Comparison of ENCODE assay signal across 1 mouse cellular context in genomic region chr9:106659935-106660334, GRCm38 (mm10).
A peak's percentile ranks its signal among the peaks of the same experiment; 100 is the strongest.
TF ChIP-seq lines count a peak whose summit lies in the region.

No protein-coding gene starts in this region.

TF ChIP-seq in MEL, 35 proteins besides CTCF, POLR2A, EP300 and RAD21:
- no peak for TF ChIP-seq ZNF384 (IDR thresholded peaks at IDR 0.05; ENCODE audit: low read depth, low read length)
- peak; percentile 85; the same call in 1 of the 2 replicates for TF ChIP-seq ZKSCAN1 (IDR thresholded peaks at IDR 0.05; ENCODE audit: low read depth, low read length)
- TF ChIP-seq TAL1 (IDR thresholded peaks at IDR 0.05; ENCODE audit: low read length), result no peak
- TF ChIP-seq SMC3 (IDR thresholded peaks at IDR 0.05; ENCODE audit: low read depth, low read length), result no peak
- no peak for TF ChIP-seq KAT2A (conservative IDR thresholded peaks at IDR 0.05; ENCODE audit: low read depth, low read length)
- no peak for TF ChIP-seq ZMIZ1 (IDR thresholded peaks at IDR 0.05; ENCODE audit: low read depth, low read length)
- no peak for TF ChIP-seq HCFC1 (IDR thresholded peaks at IDR 0.05; ENCODE audit: low read depth, low read length)
- no peak for TF ChIP-seq UBTF (IDR thresholded peaks at IDR 0.05; ENCODE audit: borderline replicate concordance, insufficient read depth, low read depth, low read length)
- TF ChIP-seq ETS1 (IDR thresholded peaks at IDR 0.05; ENCODE audit: low read depth, low read length), result no peak
TF ChIP-seq in MEL: peak in this region for 1.
